Mouse (Mus musculus) skeletal muscle tissue, adult 2 months (tissue): ENCODE measurements around the gene Dhx32.

ENCODE experiments used
- DNase-seq: peaks from one replicate; pipeline ENCODE4 v3.0.0-alpha.2; 2012; ENCODE audit warnings: low read depth, low spot score

The Dhx32 gene

DNA sequence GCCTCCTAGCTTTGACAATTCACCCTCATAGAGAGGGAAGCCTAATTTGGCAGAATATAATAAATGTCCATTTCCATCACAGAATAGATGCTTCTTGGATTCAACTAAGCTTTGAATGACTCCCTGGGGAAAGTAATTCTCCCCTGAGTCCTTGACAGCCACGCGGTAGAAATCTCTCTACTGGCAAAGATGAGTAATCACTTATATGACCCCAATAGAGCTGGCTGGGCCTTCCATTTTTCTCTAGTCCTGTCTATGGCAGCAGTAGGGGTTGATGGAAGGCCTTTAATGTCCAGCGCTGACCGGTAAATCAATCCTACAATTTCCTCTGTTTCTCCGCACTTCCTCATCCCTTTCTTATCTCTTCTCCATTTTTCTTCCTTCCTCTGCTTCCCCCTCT lies 7.3 kb downstream of the Dhx32 start:
- no peak for DNase-seq

DNA sequence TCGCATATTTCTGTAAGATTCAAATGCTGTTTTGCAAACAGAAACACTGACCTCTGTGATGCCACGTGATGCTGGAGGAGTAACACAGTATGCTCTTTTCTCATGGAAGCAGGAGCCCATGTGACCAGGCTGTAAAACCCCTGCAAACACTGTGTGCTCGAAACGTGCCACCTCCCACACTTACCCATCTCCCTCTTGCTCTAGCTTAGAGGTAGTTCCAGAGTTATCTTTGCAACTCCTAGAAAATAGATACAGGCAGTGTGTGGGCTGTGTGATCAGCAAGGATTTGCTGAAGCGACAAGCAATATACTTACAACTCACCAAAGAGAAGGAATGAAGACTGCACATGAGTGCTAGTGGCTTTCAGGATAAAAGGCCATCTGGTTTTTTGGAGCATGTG lies 14.0 kb downstream of the Dhx32 start:
- DNase-seq, result no peak

DNA sequence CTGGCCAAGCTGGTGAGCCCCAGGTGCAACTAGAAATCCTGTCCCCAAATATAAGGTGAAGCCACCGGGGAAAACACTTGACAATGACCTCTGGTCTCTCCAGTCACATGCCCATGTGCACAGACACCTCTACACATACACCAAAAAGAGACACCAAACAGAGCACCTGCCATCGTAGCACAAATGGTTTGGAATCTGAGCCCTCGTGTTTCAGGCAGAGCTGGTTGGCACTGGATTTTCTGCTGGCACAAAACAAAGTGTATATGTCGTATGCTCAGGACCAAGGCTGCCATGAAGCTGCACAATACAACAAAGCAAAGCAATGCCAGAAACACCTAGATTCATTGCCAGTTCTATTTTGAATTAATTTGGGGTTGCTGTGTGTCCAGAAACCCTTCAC lies 14.5 kb downstream of the Dhx32 start:
- no peak for DNase-seq

DNA sequence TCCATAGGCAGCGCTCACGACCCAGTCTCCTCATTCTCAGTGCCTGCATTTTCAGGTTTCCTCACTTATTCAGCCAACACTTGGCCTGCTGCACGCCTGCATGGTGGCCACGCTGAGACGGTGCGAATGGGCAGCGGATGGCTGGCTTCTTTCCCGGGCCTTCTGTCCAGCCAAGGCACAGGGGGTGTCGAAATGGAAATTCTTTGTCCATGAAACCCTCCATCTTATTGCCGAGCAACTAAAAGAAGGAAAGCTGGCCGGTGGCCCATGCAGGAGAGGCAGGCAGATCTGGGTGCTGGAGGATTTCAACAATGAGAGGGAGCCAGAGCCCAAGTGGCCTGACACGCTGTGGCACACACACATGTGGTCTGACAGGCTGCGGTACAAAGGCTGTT lies 16.7 kb downstream of the Dhx32 start:
- peak; percentile 48 for DNase-seq

DNA sequence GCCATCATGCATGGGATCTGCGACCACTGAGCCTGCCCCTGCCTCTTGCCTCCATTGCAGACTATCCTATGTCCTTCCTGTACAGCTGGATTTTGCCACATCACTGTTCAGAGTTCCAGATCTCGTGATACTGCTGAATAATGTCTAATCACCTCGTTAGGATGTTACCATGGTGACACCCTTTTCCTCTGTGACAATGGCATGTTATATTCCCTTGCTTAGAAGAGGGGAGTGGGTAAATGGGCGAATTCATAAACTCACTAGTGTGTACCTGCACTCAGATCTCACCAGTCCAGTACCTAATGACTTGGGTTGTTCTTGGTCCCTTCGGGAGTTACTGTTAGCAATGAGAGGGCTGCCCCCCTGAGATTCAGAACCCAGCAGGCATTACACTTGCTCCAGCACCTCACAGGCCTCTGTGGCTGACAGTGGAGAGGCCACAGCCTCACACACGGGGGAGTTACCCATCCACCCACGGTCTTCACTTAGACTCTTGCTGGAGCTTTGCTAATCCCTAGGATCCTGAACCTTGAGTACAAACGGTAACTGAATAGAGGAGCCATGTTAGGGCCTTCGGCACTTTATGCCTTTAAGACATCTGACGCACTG lies 17.2 kb downstream of the Dhx32 start:
- DNase-seq, result no peak

DNA sequence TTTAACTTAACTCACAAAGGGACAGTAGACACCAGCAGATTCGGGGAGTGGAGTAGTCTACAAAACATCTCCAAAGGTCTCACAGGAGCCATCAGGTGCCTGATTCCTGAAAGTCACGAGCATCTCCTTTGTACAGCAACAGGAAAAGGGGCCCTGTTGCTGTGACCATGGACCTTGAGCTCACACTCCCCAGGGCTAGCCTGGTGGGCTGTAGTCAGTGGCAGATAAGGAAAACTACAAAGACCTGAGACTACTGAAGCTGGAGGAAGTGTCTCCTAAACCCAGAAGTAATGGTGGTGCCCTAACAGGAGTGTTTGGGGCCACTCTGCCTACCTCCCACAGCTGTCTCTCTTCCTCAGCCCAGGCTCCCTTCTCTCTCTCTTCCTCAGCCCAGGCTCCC lies 18.1 kb downstream of the Dhx32 start:
- DNase-seq, result no peak

DNA sequence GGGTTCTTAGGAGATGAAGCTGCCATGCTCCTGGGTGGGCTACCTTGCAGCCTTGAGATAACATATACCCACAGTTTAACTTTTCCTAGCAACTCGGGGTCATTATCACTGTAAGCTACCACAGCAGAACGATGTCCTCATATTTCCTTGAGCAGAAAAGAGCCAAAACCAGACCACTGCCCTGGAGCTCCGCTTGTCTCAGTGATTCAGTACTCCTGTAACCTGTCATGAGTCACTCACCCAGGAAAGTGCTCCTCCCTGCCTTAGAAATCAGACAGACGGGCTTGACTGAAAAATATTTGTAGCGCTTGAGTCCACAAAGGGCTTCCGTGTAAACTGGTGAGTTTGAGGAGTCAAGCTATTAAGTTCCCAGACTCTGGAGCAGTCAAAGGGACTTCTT lies 19.8 kb downstream of the Dhx32 start:
- no peak for DNase-seq

DNA sequence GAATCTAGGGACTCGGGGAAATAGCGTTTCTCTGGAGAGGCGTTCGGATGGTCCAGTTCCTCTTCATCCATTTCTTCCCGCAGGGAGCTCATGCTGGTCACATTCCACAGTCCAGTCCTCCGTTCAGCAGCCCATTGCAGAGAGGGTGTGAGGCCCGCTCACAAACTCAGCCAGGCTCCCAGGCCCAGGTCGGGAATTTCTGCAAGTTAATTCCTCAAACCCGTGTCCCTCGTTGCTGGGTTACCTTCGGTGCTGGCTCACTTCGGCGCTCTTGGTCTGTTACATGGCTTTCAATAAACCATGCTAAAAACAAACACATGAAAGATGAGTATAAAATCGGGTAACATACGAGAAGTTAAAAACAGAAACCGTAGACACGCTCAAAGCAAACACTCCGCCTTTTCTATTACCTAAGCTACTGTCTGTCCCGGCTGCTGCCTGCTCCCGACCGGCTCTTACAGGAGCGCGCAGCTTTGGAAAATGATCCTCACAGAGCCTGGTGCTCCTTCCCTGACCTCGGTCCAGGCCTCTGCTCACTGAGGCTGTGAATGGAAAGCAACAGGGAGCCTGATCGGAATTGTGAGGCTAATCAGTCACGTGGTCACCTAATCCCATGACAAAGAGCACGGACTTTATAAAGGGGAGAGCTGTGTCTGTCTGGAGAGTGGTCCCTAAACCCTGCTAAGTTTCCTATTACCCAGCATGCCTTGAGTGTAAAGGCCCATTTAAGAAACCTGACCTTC lies 22.7 kb downstream of the Dhx32 start:
- DNase-seq, result no peak

DNA sequence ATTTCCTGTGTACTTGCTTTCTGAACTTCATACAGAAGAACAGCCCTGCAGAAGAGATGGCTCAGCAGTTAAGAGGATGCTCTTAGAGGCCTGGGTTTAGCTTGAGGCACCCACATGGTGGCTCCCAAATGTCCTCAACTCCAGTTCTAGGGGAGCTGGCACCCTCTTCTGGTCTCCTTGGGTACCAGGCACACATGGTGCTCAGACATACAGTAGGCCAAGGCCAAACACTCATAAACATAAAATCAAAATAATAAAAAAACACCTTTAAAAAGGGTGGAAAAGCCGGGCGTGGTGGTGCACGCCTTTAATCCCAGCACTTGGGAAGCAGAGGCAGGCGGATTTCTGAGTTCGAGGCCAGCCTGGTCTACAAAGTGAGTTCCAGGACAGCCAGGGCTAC lies 23.8 kb downstream of the Dhx32 start:
- DNase-seq, result no peak

DNA sequence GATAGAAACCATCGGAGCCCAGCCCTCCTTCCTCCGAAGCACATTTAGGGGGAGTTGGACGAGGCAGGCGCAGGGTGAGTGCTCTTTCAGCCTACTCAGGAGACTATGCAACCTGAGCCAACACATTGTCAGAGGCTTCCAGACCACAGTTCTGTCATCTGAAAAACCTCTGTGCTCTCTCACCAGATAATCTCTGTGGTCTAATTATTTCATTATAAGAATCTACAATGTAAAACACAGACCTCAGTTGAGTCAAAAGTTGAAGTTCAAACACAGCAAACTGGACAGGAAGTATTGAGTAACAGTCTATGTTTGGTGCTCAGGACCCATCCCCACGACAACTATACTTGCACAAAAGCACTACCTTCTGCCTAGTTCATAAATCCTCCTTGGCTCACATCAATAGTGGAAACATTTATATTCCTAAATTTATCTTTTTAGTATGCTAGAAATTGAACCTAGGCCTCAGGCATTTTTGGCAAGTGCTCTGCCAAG lies 24.5 kb downstream of the Dhx32 start:
- DNase-seq, result no peak

DNA sequence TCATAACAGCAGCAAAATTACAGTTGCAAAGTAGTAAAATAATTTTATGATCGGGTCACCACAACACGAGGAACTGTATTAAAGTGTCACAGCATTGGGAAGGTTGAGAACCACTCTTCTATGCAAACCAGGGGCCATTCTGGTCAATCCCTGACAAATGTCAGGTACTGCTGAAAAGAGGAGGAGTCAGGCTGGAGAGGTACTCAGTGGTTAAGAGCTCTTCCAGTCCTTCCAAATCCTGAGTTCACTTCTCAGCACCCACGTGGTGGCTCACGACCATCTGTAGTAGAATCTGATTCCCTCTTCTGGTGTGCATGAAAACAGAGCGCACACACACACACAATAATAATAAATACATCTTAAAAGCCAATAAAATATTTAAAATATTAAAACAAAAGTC lies 31.4 kb downstream of the Dhx32 start:
- DNase-seq, result no peak

DNA sequence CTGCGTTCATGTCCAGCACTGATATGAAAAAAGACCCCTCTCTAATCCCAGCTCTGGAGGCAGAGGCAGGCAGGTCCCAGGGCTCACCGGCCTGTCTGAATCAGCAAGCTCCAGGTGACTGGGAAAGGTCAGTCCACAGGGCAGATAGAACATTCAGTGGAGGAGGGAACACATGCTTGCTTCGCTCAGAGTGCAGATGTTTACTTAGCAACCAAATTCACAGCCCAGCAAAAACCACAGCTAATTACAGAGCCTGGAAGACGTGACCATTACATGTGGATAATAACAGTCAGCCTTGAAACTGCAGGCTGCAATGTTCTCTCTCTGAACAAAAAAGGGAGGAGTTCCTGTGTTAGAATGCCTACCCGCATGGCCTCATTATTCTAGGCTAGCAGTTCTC lies 31.9 kb downstream of the Dhx32 start:
- DNase-seq, result no peak

DNA sequence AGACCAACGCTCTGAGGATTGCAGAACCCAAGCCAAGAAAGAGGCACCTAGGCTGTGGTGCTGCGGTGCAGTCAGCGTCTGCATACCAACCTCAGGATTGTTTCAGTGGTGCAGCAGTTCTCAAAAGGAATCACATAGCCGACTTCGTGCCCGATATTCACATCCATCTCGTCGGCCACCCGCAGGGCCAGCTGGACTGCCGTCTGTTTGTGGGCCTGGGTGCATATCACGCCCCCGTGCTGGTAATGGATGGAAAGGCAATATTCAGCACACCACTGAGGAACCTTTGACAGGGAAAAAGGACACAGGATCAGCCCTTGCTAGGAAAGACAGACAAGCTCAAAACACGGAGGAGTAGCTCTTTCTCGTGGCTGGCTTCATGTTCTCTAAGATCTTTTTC lies 33.8 kb downstream of the Dhx32 start:
- no peak for DNase-seq

DNA sequence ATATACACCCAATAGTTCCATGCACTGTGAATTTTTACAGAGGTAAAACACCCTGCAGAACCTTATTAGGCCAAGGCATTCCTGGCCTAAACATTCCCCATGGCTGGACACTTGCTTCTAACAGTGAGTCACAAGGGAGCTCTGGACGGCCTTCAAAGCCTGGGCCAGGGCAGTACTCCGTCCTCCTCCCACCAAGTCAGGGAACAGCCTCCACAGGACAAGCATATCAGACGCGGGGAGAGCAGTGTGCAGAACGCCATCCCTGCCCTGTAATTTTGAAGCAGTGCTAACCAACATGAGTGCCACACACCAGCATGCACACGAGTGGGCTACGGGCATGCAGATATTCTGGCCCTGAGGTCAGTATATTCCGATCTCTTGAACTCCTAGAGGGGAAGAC lies 35.2 kb downstream of the Dhx32 start:
- DNase-seq, result peak; percentile 46

DNA sequence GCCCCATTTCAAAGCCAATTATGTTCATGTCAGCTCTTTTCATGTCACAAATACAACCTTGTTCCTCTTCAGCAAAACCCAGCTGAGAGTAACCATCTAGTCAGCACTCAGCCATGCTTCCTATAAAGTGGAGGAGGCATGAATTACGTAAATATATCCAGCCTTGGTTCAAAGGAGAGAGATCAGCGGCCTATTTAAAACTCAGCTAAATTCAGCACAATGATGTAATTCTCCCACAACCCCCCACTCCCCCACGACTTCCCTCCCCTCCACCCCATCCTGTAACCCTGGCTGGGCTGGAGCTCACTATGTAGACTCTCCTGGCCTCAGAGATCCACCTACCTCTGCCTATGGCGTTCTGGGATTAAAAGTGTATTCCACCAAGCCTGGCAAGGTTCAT lies 37.8 kb downstream of the Dhx32 start:
- peak; percentile 77 for DNase-seq

DNA sequence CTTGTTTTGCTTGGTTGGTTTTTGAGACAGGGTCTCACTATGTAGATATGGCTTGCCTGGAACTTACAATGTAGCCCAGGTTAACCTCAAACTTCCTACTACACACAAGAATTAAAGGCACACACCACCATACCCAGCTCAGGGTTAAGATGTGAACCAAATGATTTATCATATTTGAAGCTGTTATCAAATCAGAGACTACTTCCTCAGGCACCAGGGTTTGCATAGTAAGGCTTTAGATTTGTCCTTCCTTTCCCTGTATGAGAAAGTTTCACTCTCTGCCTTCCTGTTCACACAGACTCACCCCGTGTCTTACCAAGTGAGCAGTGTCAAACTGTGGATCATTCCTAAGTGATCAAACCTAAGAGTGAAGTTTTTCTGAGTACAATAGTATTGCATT lies 38.3 kb downstream of the Dhx32 start:
- DNase-seq, result no peak

DNA sequence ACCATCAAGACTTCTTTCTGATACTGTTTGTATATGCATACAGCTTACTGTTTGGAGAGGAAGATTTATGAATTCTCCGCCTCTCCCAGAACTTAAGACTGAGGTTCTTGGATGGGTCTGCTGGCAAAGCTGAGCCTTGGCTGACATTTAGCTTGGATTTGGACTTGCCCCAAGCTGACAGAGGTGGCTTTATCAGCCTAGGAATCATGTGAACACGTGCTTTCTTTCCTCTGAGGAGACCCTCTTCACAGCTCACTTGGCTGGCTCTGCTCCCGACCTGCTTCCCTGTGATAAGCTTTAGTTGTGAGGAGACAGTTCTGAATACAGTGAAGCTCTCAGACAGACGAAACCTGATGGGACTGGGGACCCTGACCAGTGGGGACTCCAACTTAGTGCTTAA lies 38.9 kb downstream of the Dhx32 start:
- peak; percentile 71 for DNase-seq

DNA sequence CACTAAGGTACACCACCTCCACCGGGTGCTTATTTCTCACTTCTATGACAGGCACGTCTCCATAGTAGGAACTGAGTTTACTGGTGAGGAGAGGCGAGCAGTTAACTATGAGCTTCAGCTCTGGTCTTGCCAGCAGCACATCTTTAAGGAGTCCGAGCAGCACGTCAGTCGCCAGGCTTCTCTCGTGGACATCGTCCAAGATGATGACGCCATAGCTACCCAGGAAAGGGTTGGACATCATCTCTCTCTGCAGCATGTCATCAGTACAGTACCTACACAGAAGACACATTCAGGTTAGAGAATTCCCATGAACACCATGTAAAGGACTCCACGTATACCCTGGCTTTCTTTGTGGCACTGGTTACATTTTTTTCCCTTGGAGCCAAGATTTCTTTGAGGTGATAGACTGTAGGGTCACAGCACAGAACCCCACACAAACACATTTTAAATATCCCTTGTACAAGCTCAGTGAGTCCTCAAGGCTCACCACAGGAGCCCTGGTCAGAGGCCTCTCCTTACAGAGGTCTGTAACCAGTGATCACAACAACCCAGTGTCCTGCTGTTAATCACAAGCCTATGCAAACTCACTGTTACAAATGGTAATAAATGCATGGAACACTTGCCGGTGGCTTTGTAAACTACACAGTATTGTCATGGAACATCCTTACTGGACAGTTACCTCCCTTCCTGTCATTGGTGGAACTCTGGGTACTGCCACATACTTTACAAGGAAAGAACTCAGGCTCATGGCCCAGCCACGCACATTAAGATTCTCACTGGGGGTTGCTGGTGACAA lies 39.8 kb downstream of the Dhx32 start:
- DNase-seq, result no peak

DNA sequence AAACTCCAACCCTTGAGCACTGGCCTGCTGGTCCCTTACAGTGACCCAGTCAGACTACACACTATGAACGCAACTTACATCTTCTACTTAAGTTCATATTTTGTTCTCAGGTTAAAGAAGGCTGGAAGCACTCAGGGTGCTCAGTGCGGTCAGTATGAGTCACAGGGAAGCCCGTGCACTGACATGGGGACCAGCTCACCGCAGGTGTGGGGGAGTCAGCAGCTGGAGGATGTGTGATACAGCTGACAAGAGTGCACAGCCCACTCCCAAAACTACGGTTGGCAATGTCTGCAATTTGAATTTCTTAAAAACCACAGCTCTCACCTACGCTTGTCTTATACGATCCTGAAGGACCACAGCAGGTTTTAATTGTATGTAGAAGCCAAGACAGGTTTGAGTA lies 42.0 kb downstream of the Dhx32 start:
- no peak for DNase-seq

DNA sequence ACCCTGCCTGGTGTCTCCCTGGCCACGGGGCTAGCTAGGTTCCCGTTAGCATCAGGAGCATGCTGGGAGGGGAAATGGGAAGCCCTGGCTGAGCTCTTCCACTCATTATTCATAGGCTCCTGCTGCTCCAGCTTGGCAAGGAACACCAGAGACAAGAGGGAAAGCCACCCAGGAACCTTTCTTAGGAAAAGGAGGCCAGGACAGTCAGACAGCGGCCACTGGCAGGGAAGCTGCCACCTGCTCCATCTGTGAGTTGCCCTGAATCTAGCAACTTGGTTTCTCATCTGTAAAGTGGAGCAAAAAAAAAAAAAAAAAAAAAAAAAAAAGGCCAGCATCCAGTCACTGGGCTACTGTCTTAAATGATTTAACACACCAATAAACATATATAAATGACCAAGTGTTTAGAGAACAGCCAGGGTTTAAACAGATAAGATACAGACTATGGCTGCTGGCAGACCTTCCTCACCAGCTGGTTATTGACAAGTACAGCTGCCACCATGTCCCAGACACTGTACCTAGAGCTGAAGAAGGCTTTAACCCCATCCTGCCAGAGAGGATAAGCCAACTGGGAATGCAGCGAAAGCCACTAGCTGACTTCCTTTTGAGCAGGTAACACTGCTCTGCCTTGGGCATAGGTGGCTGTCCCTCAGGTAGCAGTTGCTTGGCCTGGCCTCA lies 50.4 kb downstream of the Dhx32 start:
- DNase-seq, result no peak

DNA sequence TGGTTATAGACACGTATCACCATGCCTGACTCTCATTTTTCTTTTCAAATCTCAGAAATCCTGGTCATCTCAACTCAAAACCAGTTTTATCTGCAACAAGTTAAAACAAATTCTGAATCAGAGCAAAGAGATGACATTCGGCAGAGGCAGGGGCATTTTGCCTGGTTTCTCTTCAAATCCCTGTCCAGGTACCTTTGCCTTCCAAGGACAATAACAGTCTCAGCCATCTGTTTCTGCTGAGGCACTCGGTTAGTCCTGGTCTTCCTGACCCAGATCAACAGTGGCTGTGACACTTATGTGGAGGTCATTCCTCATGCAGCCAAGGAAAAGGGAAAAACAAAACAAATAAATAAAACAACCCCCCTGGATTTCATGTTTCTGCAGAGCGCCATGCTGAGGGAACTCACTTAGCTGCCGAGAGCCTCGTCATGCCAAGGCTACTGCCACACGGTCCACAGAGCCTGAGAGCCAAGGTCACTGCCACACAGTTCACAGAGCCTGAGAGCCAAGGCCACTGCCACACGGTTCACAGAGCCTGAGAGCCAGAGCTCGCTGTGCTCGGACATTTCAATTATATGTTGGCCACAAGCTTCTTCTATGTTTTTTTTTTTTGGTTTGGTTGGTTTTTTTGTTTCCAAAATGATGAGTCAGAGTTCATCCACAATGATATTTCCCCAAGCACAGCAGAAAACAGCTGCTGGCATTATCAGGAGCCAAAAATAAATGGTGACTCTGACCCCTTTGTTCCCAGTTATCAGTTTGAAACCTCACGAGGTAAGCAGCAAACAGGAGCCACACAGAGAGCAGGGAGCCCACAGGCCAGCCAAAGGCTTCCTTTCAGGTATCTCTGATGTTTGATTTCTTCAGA lies 52.0 kb downstream of the Dhx32 start:
- no peak for DNase-seq
